Mouse (Mus musculus): ENCODE measurements around the gene Mbtps1. TPM values are rescaled to one million over a fixed set of nuclear protein-coding genes. Genes with fewer than 3 reads are reported as not detected.

Gene Mbtps1
- total RNA-seq, 1 experiment = 167 TPM

DNA sequence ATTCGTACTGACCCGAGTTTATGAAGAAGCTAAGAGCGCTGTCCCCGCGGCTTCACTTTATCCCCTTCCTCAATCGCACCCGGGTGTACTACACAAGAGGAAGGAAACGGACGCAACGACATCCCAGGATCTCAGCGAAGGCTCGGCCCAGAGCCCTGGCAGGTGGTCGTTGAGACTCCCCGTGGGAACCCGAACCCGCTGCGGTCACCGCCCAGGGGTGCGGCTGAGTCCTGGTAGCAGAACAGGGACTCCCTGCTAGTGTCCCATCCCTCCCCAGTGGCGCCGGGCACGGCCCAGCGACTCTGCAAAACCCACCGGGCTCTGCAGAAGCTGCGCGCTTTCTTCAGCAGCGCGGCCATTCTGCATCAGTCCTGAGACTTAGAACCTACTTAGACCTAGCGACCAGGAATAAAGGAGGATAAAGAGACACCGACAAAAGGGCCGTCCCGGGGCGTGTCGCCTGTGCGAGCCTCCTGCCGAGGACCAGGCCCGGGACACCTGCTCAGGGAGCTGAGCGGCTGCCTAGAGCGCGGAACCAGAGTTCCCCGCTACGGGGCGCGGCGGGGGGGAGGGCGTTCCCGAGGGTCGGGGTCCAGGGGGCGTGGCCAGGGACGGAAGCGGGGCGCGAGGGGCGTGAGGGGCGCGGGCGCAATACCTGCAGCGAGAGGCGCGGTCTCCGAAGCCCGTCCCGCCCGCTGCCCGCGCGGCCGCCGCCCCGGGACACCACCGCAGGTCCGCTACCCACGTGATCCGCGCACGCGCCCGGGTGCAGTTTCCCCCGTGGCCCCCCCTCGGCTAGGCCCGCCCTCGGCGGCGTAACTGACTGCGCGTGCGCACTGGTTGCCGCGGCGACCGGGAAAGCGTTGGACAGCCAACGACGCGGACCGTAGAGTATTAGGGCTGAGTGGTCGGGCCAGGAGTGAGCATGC lies 16.2 kb upstream of the Mbtps1 start, which contains the start of the genes Hsdl1 and Dnaaf1:
Gene Hsdl1, minus strand, starts transcription at position 747 of the 929 bp plus-strand sequence.
Gene Dnaaf1, plus strand, starts transcription at position 799 of the 929 bp plus-strand sequence.
- no peaks in the 10 kb centered on the region for H3K9me3 ChIP-seq (ENCODE audit: control insufficient read depth, insufficient read depth, low read depth, low read length)
- H3K4me3 ChIP-seq (ENCODE audit: insufficient read depth in 1 of 2, low read depth in 1 of 2, low read length in 2 of 2, poor library complexity in 1 of 2, severe bottlenecking in 1 of 2) = peak within 1 kb of the TSS; percentile 72 to 96
- no peak within 1 kb of the TSS for H3K27ac ChIP-seq (ENCODE audit: insufficient read depth, low read depth, low read length, poor library complexity, severe bottlenecking)
- in situ Hi-C loops (cut with MboI; ENCODE audit: low sequenced_read_pairs in 2 of 2, unreplicated experiment in 2 of 2) = no loop called here
- no peak for TF ChIP-seq CHD2 (IDR thresholded peaks at IDR 0.05; ENCODE audit: low read depth, low read length)
- TF ChIP-seq HCFC1 (IDR thresholded peaks at IDR 0.05; ENCODE audit: borderline replicate concordance, insufficient read depth, low read length) = no peak
- no peak for TF ChIP-seq MAFK (IDR thresholded peaks at IDR 0.05; ENCODE audit: insufficient read depth, low read depth, low read length)
- TF ChIP-seq ZC3H11A (IDR thresholded peaks at IDR 0.05; ENCODE audit: borderline replicate concordance, low read depth, low read length) = no peak
- no peak for TF ChIP-seq ZNF384 (IDR thresholded peaks at IDR 0.05; ENCODE audit: low read depth, low read length)
- no peaks in the 10 kb centered on the region for H3K36me3 ChIP-seq (ENCODE audit: control insufficient read depth, insufficient read depth, low read length, poor library complexity, severe bottlenecking)
- DNase-seq (ENCODE audit: low read depth, low spot score) = peak; percentile 77
- H3K9ac ChIP-seq (ENCODE audit: insufficient read depth, low read depth, low read length, poor library complexity, severe bottlenecking) = peak within 1 kb of the TSS; percentile 56
- peaks cover 0 to 2% of the 10 kb centered on the region in 2 experiments; a peak in 1 of 4 replicates for H3K4me1 ChIP-seq (ENCODE audit: control insufficient read depth in 2 of 2, insufficient read depth in 2 of 2, low read length in 2 of 2, poor library complexity in 1 of 2)

DNA sequence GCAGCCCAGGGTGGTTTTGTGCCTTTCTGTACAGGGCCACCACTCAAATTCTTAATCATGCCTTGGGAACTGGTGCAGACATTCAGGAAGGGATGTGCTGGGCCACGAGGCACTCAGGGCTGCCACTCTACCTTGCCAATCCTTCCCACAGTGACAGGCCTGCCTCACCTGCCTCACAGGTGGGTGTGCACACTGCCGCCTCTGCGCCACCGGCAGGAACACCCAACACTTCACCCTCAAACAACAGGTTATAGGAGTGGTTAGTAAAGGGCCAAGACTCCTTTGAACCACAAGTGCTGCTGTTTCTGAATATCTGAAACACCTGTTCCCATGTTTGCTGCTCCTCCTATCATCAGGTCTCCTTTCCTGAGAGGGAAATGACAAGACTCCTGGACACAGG lies 13.9 kb upstream of the Mbtps1 start:
- in situ Hi-C loops (cut with MboI; ENCODE audit: low sequenced_read_pairs in 2 of 2, unreplicated experiment in 2 of 2) = no loop called here
- H3K36me3 ChIP-seq (ENCODE audit: control insufficient read depth, insufficient read depth, low read length, poor library complexity, severe bottlenecking) = peaks cover 4% of the 10 kb centered on the region; the same call in 1 of the 2 replicates
- no peaks in the 10 kb centered on the region for H3K9me3 ChIP-seq (ENCODE audit: control insufficient read depth, insufficient read depth, low read depth, low read length)
- TF ChIP-seq HCFC1 (IDR thresholded peaks at IDR 0.05; ENCODE audit: borderline replicate concordance, insufficient read depth, low read length) (no peak), CHD2 (IDR thresholded peaks at IDR 0.05; ENCODE audit: low read depth, low read length) (no peak), ZC3H11A (IDR thresholded peaks at IDR 0.05; ENCODE audit: borderline replicate concordance, low read depth, low read length) (no peak), MAFK (IDR thresholded peaks at IDR 0.05; ENCODE audit: insufficient read depth, low read depth, low read length) (no peak), ZNF384 (IDR thresholded peaks at IDR 0.05; ENCODE audit: low read depth, low read length) (no peak)
- no peak overlapping the region for H3K27ac ChIP-seq (ENCODE audit: insufficient read depth, low read depth, low read length, poor library complexity, severe bottlenecking)
- no peak for DNase-seq (ENCODE audit: low read depth, low spot score)
- H3K4me1 ChIP-seq (ENCODE audit: control insufficient read depth in 2 of 2, insufficient read depth in 2 of 2, low read length in 2 of 2, poor library complexity in 1 of 2) = peaks cover 0 to 6% of the 10 kb centered on the region in 2 experiments; a peak in 1 of 4 replicates
- no peak overlapping the region for H3K4me3 ChIP-seq (ENCODE audit: insufficient read depth in 1 of 2, low read depth in 1 of 2, low read length in 2 of 2, poor library complexity in 1 of 2, severe bottlenecking in 1 of 2)
- H3K9ac ChIP-seq (ENCODE audit: insufficient read depth, low read depth, low read length, poor library complexity, severe bottlenecking) = no peak overlapping the region

DNA sequence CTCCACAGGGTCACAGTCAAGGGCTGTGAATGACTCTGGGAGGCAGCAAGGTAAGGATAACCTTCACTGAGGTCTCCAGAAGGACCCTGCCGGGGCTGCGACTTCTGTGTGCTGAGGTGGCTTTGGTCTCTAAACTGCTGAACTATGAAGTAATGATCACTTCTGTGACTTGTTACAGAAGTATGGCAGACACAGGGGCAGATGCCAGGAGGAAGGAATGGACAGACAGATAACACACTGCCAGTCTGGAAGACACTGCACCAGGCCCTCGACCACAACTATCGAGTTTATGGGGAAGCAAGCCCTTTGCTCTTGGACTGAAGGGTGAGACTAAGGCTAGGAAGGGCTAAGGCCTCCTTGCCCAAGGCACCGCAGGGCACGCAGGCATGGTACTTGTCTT lies 12.6 kb upstream of the Mbtps1 start:
- H3K9me3 ChIP-seq (ENCODE audit: control insufficient read depth, insufficient read depth, low read depth, low read length) = no peaks in the 10 kb centered on the region
- no peak overlapping the region for H3K9ac ChIP-seq (ENCODE audit: insufficient read depth, low read depth, low read length, poor library complexity, severe bottlenecking)
- H3K27ac ChIP-seq (ENCODE audit: insufficient read depth, low read depth, low read length, poor library complexity, severe bottlenecking) = no peak overlapping the region
- TF ChIP-seq MAFK (IDR thresholded peaks at IDR 0.05; ENCODE audit: insufficient read depth, low read depth, low read length) (no peak), ZNF384 (IDR thresholded peaks at IDR 0.05; ENCODE audit: low read depth, low read length) (no peak), ZC3H11A (IDR thresholded peaks at IDR 0.05; ENCODE audit: borderline replicate concordance, low read depth, low read length) (no peak), CHD2 (IDR thresholded peaks at IDR 0.05; ENCODE audit: low read depth, low read length) (no peak), HCFC1 (IDR thresholded peaks at IDR 0.05; ENCODE audit: borderline replicate concordance, insufficient read depth, low read length) (no peak)
- in situ Hi-C loops (cut with MboI; ENCODE audit: low sequenced_read_pairs in 2 of 2, unreplicated experiment in 2 of 2) = no loop called here
- peaks cover 0 to 8% of the 10 kb centered on the region in 2 experiments; a peak in 2 of 4 replicates for H3K4me1 ChIP-seq (ENCODE audit: control insufficient read depth in 2 of 2, insufficient read depth in 2 of 2, low read length in 2 of 2, poor library complexity in 1 of 2)
- peaks cover 4% of the 10 kb centered on the region; the same call in 1 of the 2 replicates for H3K36me3 ChIP-seq (ENCODE audit: control insufficient read depth, insufficient read depth, low read length, poor library complexity, severe bottlenecking)
- DNase-seq (ENCODE audit: low read depth, low spot score) = no peak
- H3K4me3 ChIP-seq (ENCODE audit: insufficient read depth in 1 of 2, low read depth in 1 of 2, low read length in 2 of 2, poor library complexity in 1 of 2, severe bottlenecking in 1 of 2) = no peak overlapping the region

DNA sequence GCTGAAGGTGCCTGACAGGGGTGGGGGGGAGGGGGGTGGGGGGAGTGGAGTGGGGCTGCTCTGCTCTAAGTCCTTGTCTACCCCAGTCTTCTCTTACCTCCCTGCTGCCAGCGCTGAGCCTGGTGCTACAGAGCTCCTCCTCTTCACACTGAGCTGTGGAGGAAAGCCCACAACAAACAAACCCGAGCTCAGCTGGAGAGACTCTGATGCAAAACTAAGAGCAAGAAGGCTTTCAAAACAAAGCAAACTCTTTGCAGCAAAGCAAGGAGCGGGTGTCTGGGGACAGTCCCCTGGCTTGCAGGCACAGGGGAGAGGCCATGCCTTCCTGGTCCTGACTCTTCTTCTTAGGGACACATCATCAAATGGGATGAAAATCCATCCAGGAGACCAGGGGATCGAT lies 11.3 kb upstream of the Mbtps1 start:
- Histone ChIP-seq H3K9me3 (ENCODE audit: control insufficient read depth, insufficient read depth, low read depth, low read length) (no peaks in the 10 kb centered on the region), H3K4me3 (ENCODE audit: insufficient read depth in 1 of 2, low read depth in 1 of 2, low read length in 2 of 2, poor library complexity in 1 of 2, severe bottlenecking in 1 of 2) (no peak overlapping the region), H3K4me1 (ENCODE audit: control insufficient read depth in 2 of 2, insufficient read depth in 2 of 2, low read length in 2 of 2, poor library complexity in 1 of 2) (peaks cover 3 to 11% of the 10 kb centered on the region in 2 experiments; a peak in 2 of 4 replicates), H3K9ac (ENCODE audit: insufficient read depth, low read depth, low read length, poor library complexity, severe bottlenecking) (no peak overlapping the region), H3K27ac (ENCODE audit: insufficient read depth, low read depth, low read length, poor library complexity, severe bottlenecking) (no peak overlapping the region), H3K36me3 (ENCODE audit: control insufficient read depth, insufficient read depth, low read length, poor library complexity, severe bottlenecking) (peaks cover 10% of the 10 kb centered on the region; the same call in 1 of the 2 replicates)
- TF ChIP-seq ZNF384 (IDR thresholded peaks at IDR 0.05; ENCODE audit: low read depth, low read length) (no peak), ZC3H11A (IDR thresholded peaks at IDR 0.05; ENCODE audit: borderline replicate concordance, low read depth, low read length) (no peak), CHD2 (IDR thresholded peaks at IDR 0.05; ENCODE audit: low read depth, low read length) (no peak), MAFK (IDR thresholded peaks at IDR 0.05; ENCODE audit: insufficient read depth, low read depth, low read length) (no peak), HCFC1 (IDR thresholded peaks at IDR 0.05; ENCODE audit: borderline replicate concordance, insufficient read depth, low read length) (no peak)
- DNase-seq (ENCODE audit: low read depth, low spot score) = no peak
- in situ Hi-C loops (cut with MboI; ENCODE audit: low sequenced_read_pairs in 2 of 2, unreplicated experiment in 2 of 2) = no loop called here

All from ES-E14 (cell line).